Mouse (Mus musculus) ovary, postnatal 14 days (tissue): ENCODE data around the gene Ing5.
"Not testable (repeated sequence)": the region's sequence is repeated elsewhere in the genome, so short reads cannot be mapped to it uniquely, and the experiment has no call there.

Source experiments
- DNase-seq: peaks from one replicate; pipeline ENCODE4 v3.0.0; 2022; ENCODE audit warnings: low spot score

Gene Ing5

GRCm38 (mm10) chr1:93811495-93812039 lies 7.8 kb downstream of the Ing5 start:
- no peak for DNase-seq

GRCm38 (mm10) chr1:93817823-93818532 lies 14.2 kb downstream of the Ing5 start:
- no peak for DNase-seq

- DNase-seq, result no peak
Observed at GRCm38 (mm10) chr1:93818722-93819121, 15.0 kb downstream of the Ing5 start.

GRCm38 (mm10) chr1:93823796-93824495 lies 20.2 kb downstream of the Ing5 start:
- no peak for DNase-seq

- DNase-seq, result no peak
Observed at GRCm38 (mm10) chr1:93824609-93825008, 20.8 kb downstream of the Ing5 start, which contains the start of gene D2hgdh. Gene D2hgdh (plus strand): TSS chr1:93824909.

- DNase-seq, result peak; percentile 83
Observed at GRCm38 (mm10) chr1:93825105-93825674, 21.4 kb downstream of the Ing5 start.

- DNase-seq, result no peak
Observed at GRCm38 (mm10) chr1:93825771-93826539, 22.2 kb downstream of the Ing5 start.

GRCm38 (mm10) chr1:93826540-93826835 lies 22.7 kb downstream of the Ing5 start:
- no peak for DNase-seq

GRCm38 (mm10) chr1:93832754-93833360 lies 29.1 kb downstream of the Ing5 start:
- DNase-seq, result not testable (repeated sequence)

GRCm38 (mm10) chr1:93834671-93835150 lies 30.9 kb downstream of the Ing5 start:
- DNase-seq, result no peak

- DNase-seq, result no peak
Observed at GRCm38 (mm10) chr1:93835211-93835610, 31.4 kb downstream of the Ing5 start.

- DNase-seq, result no peak
Observed at GRCm38 (mm10) chr1:93835876-93836531, 32.2 kb downstream of the Ing5 start.

GRCm38 (mm10) chr1:93836532-93836913 lies 32.8 kb downstream of the Ing5 start:
- no peak for DNase-seq

GRCm38 (mm10) chr1:93837335-93837734 lies 33.6 kb downstream of the Ing5 start:
- no peak for DNase-seq

GRCm38 (mm10) chr1:93838569-93838968 lies 34.8 kb downstream of the Ing5 start:
- not testable (repeated sequence) for DNase-seq

- DNase-seq, result not testable (repeated sequence)
Observed at GRCm38 (mm10) chr1:93845766-93846366, 42.1 kb downstream of the Ing5 start.

- DNase-seq, result not testable (repeated sequence)
Observed at GRCm38 (mm10) chr1:93855790-93856189, 52.0 kb downstream of the Ing5 start.

GRCm38 (mm10) chr1:93857370-93857769 lies 53.6 kb downstream of the Ing5 start:
- DNase-seq, result no peak

GRCm38 (mm10) chr1:93857991-93858390 lies 54.2 kb downstream of the Ing5 start:
- no peak for DNase-seq

GRCm38 (mm10) chr1:93859619-93860018 lies 55.9 kb downstream of the Ing5 start:
- no peak for DNase-seq

GRCm38 (mm10) chr1:93861048-93861447 lies 57.3 kb downstream of the Ing5 start, which contains the start of gene Gal3st2:
Gene Gal3st2 (plus strand): TSS chr1:93861306.
- not testable (repeated sequence) for DNase-seq
